Mouse (Mus musculus) CH12.LX (cell line): Measurements from ENCODE around the gene Sfxn1.

ENCODE experiments used
- CTCF ChIP-seq, 2 experiments: IDR thresholded peaks in 1 of 2; conservative IDR thresholded peaks in 1 of 2; 2 replicates each; pipeline ENCODE4 v1.5.1; 2011 to 2012; ENCODE audit warnings: low read depth in 2 of 2, low read length in 2 of 2, improper control_type of control experiment in 1 of 2, inconsistent platforms in 1 of 2, mild to moderate bottlenecking in 1 of 2, moderate library complexity in 1 of 2
- E2F4 ChIP-seq: IDR thresholded peaks from 2 replicates; pipeline ENCODE4 v1.6.1; 2011; ENCODE audit warnings: low read depth, low read length, improper control_type of control experiment; ENCODE audit not compliant: insufficient replicate concordance
- ELF1 ChIP-seq: IDR thresholded peaks from 2 replicates; pipeline ENCODE4 v1.6.1; 2014; ENCODE audit warnings: low read depth, mild to moderate bottlenecking, inconsistent platforms, low read length, improper control_type of control experiment
- EP300 ChIP-seq: IDR thresholded peaks from 2 replicates; pipeline ENCODE4 v1.6.1; 2011; ENCODE audit warnings: low read length, improper control_type of control experiment
- HCFC1 ChIP-seq: IDR thresholded peaks from 2 replicates; pipeline ENCODE4 v1.6.1; 2012; ENCODE audit warnings: low read depth, mild to moderate bottlenecking, inconsistent platforms, low read length, improper control_type of control experiment
- JUND ChIP-seq: conservative IDR thresholded peaks from 2 replicates; pipeline ENCODE4 v1.6.1; 2011; ENCODE audit warnings: low read depth, low read length, improper control_type of control experiment
- MEF2A ChIP-seq: IDR thresholded peaks from 2 replicates; pipeline ENCODE4 v1.6.1; 2014; ENCODE audit warnings: low read depth, mild to moderate bottlenecking, inconsistent platforms, low read length, improper control_type of control experiment, borderline replicate concordance
- NELFE ChIP-seq: IDR thresholded peaks from 2 replicates; pipeline ENCODE4 v1.6.1; 2011; ENCODE audit warnings: low read depth, low read length, improper control_type of control experiment
- POLR2A ChIP-seq: IDR thresholded peaks from 2 replicates; pipeline ENCODE4 v1.6.1; 2011; ENCODE audit warnings: low read depth, mild to moderate bottlenecking, improper control_type of control experiment, low read length
- POLR2AphosphoS2 ChIP-seq: IDR thresholded peaks from 2 replicates; pipeline ENCODE4 v1.6.1; 2011; ENCODE audit warnings: low read depth, low read length, improper control_type of control experiment
- RAD21 ChIP-seq: IDR thresholded peaks from 2 replicates; pipeline ENCODE4 v1.6.1; 2011; ENCODE audit warnings: low read depth, mild to moderate bottlenecking, low read length, improper control_type of control experiment, moderate library complexity
- TCF12 ChIP-seq: IDR thresholded peaks from 2 replicates; pipeline ENCODE4 v1.6.1; 2014; ENCODE audit warnings: low read depth, mild to moderate bottlenecking, inconsistent platforms, low read length, improper control_type of control experiment
- USF1 ChIP-seq: IDR thresholded peaks from 2 replicates; pipeline ENCODE4 v1.6.1; 2014; ENCODE audit warnings: low read depth, mild to moderate bottlenecking, inconsistent platforms, low read length, improper control_type of control experiment

DNA sequence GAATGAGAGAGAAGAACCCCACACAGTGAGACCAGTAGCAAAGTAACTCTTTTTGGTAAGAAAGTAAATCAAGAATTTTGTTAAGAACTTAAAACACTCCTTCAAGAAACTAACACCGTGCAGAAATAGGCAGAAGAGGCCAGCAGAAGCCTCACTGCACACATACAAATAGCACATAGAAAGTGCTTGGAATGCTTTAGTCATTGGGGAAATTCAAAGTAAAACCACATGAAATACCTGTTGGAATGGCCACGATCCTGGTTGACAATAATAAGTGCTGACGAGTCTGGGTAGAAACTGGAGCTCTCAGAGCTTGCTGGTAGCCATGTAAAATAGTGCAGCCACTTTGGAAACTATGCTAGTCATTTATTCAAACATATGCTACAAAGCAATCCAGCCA is 30.4 kb downstream of the Sfxn1 start:
- TF ChIP-seq ELF1, result no peak
- TF ChIP-seq TCF12, result no peak
- no peak for TF ChIP-seq CTCF (conservative IDR thresholded peaks at IDR 0.05 in 1 of 2, IDR thresholded peaks at IDR 0.05 in 1 of 2; ENCODE audit: low read depth in 2 of 2, low read length in 2 of 2)
- no peak for TF ChIP-seq POLR2A
- no peak for TF ChIP-seq USF1
- TF ChIP-seq RAD21, result no peak
- TF ChIP-seq NELFE, result no peak
- no peak for TF ChIP-seq HCFC1
- TF ChIP-seq JUND, result no peak
- no peak for TF ChIP-seq POLR2AphosphoS2
- TF ChIP-seq EP300, result no peak
- no peak for TF ChIP-seq E2F4
- TF ChIP-seq MEF2A, result no peak
